Mouse (Mus musculus) fibroblast of lung, adult 2 months (primary cell): ENCODE measurements around the gene Gpr62.

Experiments
- DNase-seq: peaks from one replicate; pipeline ENCODE4 v3.0.0-alpha.2; 2011; ENCODE audit warnings: low read depth

The Gpr62 gene

DNA sequence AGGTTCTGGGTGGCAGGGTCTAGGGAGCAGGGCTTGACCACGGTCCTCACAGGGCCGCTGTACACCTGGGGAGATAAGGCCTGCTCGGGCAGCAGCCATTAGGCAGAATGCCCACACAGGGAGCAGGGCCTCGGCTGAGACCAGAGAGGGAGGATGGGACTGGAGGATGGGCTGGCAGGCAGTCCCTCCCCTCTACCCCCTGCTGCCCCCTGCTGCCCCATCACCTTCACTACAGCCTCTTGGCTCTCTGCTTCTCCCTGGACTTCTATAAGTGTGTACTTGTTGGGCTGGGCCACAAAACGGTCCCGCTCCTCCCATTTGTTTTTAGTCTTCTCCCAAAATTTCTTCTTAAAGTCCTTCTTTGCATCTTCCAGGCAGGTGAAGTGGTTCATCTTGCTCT is 8.7 kb upstream of the Gpr62 start:
- peak; percentile 60 for DNase-seq

DNA sequence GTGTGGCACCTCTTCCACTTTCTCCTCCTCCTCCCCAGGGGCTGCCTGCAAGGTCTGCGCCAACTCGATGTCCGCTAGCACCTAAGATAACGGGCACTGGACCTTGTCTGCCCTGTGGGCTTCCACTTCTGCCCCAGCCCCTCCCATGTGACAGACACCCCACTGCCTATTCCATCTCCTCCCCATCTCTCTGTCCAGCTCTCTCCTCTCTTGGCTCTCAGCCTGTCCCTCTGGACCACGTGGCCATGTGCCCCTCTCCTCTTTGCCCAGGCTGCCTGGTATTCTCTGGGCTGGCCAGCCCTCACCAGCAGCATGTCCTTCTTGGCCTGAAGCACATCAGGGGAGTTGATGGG is 8.0 kb upstream of the Gpr62 start:
- no peak for DNase-seq

DNA sequence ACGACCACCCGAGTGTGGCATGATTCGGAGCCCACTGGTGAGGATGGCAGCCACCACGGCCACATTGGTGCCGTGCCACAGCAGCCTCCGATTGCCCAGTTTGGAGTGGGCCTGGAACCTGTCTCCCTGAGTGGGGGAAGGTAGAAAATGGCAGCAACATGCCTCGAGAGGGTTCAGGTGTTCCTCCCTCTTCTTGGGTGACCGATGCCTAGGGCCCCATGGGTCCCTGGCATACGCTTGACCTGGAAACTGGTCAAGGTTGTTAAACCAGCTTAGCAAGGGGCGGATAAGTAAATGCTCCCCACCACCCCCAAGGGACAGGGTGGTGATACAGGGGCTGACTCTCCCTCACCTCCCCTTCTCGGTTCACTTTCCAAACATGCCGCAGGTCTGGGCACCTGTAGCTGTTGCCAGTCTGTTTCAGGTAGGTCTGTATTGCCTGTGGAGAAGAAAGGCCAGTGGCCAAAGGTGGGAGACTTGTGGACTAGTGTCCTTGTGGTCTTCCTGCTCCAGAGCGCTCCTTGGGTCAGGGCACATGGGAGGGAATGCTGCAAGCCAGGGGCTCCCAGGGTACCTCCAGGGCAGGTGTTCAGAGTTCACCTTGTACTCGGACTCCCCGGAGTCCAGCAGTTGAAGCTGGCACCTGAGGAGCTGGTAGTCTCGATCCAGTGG is 7.5 kb upstream of the Gpr62 start:
- no peak for DNase-seq

DNA sequence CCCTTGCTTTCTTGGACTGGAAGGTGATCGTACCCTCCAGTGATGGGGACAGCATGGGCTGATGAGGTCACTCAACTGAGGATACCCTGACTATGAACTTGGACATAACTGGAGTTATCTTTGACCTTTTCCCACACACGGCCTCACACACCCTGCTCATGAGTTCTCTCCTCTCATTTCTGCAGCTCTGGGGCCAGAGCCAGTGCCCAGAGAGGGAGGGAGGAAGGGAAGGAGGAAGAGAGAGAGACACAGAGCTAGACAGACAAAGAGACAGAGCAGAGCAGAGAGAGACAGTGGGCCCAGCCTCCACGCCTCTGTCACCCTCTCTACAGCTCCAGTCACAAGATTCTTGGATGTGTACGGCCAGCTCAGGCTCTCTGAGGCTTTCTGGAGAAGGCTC is 6.6 kb upstream of the Gpr62 start:
- DNase-seq, result no peak

DNA sequence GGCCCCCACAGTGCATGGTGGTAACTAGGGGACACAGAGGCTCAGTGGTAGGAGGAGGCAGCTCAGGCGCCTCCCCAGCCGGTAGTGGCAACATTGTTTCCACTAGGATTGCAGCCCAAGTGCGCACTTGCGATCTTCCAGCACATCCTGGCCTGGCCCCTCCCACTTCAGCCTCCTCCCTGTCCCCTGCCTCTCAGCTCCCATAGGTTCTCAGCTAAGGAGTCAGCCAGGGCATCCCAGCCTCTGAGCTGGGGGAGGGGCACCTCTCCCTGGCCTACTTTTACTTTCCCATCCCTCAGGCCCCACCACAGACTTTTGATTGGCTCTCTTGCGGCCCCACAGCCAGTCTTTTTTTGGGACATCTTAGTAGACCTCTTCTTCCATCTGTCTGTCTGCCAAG is 6.2 kb upstream of the Gpr62 start:
- DNase-seq, result no peak

DNA sequence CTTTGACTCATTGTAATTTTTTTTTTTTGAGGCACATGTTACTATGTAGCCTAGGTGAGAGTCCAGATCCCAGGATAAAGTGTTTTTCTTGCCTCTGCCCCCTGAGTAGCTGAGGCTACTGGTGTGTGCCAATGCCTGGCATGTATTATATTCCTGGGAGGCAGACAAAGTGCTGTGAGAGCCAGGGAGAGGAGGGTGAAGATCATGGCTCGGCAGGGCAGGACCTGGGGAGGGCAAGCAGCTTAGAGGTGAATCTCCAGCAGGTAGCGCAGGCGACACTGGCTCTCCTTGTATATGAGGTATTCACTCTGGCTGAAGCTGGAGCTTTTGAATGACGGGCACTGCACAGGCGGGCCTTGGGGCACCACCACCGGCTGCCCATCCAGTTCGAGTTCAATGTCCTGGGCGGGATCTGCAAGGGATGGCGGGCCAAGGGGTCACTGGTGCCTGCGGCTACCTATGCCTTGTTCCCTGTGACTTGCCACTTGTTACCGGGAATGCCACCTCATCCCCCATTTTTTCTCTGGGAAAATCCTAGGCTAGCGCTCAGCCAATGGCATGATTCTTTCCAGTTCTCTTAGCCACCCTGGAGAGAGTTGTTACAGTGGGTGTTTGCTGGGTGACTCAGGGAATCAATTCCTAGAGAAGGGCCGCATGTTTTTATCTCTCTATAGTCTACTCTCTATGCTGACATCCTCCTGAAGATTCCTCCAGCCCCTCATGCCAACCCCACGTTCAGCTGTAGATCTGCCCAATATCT is 5.4 kb upstream of the Gpr62 start:
- DNase-seq, result no peak

DNA sequence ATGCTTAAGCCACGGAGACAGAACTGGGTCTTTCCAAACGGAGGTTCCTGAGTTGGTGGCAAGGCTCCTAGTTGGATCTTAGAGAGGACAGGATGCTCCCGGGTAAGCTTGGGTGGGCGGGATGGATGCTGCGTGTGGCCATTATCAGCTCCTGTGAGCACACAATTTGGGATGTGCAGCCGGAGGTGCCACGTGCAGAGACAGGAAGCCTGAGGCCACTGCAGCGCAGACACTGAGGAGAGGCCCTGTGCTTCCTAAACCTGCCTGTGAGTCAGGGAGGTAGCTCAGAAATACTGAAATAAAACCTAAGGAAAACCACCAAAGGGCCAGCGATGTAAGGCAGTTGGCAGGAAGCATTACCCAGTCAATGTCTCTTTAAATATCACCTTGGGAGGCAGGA is 4.0 kb upstream of the Gpr62 start:
- no peak for DNase-seq

DNA sequence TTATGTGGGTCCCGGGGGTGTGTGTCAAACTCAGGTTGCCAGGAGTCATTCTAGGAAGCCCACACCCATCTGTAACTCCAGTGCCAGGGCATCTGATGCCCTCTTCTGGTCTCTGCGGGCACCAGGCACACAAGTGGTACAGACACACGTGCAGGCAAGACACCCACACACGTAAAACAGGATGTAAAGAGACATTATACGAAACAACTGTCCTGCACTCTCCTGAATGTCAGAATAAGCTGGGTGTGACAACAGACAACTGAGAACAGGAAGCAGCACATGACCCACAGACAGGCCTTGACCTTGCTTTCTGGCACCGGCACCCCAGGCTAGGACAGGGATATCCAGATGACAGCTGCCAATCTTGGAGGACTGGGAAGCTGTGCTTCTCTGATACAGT is 3.6 kb upstream of the Gpr62 start:
- no peak for DNase-seq

DNA sequence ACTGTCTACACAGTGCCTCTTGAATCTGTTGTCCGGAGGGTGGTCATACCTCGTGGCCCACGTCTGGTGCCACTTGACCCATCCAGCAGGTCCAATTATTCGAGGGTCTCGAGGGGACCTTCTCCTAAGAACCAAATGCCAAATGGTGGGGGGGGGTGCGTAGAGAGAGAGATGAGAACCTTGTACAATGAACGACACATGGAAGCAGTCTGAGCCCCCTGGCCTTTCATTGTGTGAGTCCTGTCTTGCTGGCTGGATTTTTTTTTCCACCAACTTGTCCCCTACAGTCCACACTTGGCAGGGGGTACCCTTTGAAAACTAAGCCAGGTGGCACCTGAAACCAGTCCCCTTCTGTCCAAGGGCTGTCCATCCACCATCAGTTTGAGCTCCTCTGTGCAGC is 2.0 kb upstream of the Gpr62 start:
- no peak for DNase-seq

DNA sequence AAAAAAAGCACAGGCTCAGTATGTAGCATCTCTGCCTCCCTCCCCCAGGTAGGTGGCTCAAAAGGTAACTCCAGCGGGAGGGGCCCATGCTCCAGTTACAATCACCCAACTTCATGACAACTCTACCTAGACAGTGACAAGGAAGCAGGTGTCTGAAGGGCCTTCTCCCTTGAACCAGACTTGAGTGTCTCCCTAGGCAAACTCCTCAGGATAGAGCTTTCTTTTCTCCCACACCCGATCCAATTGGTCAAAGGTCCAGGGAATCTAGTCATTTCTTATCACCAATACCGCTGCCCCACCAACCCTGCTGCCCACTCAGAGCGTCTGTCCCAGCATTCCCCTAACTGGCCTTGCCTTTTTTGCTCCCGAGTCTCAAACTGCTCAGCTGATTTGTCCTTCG is 983 bp upstream of the Gpr62 start:
- no peak for DNase-seq

DNA sequence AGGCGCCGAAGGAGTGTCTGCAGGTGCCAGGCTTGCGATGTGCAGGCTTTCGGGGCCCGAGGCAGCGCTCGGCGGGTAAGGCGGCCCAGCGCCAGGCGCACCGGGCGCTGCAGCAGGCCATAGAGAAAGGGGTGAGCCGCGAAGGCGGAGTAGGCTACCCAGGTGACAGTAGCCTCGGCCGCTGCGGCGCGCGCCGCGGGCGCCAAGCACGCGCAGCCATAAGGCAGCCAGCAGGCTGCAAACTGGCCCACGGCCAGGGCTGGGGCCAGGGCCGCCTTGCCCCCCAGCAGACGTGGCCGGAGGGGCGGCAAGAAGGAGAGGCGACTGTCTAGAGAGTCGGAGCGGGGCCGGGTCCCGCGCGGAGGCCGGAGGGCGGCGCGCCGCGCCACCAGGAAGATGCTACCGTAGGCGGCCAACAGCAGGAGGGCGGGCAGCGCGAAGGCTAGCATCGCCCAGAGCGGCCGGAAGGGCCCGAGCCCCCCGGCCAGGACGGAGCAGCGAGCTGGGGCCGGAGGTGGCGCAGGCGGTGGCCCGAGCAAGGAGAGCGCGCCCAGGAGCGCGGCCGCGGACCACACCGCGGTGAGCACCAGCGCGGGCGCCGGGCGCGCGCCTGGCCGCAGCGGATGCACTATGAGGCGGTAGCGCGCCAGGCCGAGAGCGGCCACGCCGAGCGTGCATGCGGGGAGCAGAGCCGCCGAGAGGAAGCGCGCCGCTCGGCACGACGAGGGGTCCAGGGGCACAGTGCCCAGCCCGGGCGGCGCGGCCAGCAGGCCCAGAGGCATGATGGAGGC is 792 bp downstream of the Gpr62 start:
- no peak for DNase-seq

DNA sequence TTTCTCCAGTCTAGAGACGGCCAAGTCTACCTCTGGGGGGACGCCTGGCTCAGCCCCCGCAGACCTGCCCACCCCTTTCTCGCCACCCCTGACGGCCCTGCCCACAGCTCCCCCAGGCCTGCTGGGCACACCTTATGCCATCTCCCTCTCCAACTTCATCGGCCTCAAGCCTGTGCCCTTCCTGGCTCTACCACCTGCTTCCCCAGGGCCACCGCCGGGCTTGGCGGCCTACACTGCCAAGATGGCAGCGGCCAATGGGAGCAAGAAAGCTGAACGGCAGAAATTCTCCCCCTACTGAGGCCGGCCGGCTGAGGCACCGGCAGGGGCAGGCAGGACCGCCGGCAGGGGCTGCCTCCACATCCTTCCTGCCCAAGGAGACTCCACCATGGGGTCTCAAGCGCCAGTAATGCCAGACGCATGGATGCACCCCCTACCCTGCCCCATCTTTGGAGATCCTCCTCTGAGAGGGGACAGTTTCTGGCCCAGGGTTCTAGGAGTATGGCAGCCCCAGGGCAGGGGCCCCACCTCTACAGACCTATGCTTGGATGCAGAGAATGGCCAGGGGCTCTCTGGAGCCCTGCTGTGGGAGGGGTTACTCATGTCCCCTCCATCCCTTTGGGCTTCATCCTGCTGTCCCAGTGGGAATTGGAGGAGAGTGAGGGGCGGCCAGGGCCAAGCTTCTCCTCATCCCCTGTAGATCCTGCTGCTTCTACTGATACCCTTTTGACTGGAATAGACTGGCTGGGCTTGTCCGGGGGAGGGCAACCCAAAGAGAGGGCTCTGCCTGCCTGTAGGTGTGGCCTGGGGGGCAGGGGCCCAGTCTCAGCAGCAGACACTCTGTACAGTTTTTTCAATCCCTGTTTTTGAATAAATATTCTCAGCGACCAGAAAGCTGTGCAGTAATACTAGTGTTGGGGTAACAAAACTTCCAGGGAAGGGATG is 2.3 kb downstream of the Gpr62 start:
- no peak for DNase-seq

DNA sequence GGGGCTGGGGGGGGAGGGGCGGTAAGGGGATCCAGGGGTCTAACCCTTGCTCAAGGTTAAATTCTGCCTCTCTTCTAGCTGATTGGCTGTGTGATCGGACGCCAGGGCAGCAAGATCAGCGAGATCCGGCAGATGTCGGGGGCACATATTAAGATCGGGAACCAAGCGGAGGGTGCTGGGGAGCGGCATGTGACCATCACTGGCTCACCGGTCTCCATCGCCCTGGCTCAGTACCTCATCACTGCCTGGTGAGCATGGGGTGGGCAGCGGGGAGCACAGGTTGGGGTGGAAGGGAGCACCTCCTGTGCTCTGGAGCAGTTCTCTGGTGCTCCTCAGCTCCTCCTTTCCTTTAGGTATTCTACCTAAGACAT is 3.3 kb downstream of the Gpr62 start:
- DNase-seq, result no peak

DNA sequence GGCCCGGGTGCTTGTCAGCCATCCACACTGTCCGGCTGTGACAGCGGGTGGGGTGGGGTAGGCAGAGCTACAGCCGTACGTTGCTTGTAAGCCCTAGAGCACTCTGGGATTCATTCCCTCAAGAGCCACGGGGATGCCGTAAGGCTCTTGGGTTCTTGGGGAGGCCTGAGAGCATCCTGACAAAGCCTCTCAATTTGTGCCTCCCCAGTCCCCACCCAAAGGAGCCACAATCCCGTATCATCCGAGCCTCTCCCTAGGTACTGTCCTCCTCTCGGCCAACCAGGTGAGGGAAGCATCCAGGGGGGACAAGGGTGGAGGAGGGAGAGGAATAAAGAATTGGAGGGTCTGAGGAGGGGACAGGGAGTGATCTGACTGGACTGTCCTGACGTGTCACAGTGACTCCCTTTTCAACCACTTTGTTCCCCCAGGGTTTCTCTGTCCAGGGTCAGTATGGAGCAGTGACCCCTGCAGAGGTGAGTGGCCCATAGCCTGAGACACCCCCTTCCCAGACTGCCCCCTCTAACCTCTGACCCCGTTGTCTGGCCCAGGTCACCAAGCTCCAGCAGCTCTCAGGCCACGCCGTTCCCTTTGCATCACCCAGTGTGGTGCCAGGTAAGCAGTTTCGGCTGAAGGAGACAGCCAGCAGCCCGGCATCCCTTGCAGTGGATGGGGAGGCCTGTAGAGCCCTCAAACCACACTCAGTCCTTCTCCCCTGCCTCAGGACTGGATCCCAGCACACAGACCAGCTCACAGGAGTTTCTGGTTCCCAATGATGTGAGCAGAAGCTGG is 3.9 kb downstream of the Gpr62 start:
- DNase-seq, result no peak

DNA sequence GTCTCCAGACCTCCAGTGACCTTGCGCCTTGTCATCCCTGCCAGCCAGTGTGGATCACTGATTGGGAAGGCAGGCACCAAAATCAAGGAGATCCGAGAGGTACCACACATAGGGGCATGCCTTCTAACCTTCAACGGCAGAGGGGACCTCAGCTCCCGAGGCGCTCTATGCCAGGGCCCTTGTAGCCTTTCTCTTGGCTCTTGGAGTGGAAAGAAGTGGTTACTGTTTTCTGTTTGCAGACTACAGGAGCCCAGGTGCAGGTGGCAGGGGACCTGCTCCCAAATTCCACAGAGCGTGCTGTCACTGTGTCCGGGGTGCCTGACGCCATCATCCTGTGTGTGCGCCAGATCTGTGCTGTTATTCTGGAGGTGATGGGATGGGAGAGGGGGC is 4.7 kb downstream of the Gpr62 start:
- DNase-seq, result no peak

DNA sequence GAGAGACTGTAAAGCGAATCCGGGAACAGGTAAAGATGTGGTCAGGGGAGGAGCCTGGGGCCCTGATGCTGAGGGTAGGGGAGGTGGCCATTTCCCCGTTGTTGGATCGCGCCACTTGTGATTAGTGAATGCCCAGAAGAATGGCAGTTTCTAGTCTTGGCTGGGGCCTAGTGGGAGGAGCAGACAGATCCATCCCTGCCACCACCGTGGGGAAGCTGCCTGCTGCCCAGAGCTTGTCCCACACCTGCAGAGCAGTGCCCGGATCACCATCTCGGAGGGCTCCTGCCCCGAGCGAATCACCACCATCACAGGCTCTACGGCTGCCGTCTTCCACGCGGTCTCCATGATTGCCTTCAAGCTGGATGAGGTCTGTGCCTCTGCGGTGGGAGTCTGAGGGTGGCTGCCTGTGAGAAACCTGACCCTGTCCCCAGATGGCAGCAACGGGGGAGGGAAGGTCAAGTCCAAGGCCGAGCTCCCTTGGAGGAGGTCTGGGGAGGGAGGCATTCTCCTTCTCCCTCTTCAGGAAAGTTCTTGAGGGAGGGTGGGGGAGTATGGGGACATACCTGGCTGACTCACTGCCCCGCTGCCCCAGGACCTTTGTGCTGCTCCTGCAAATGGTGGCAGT is 5.2 kb downstream of the Gpr62 start:
- DNase-seq, result no peak

DNA sequence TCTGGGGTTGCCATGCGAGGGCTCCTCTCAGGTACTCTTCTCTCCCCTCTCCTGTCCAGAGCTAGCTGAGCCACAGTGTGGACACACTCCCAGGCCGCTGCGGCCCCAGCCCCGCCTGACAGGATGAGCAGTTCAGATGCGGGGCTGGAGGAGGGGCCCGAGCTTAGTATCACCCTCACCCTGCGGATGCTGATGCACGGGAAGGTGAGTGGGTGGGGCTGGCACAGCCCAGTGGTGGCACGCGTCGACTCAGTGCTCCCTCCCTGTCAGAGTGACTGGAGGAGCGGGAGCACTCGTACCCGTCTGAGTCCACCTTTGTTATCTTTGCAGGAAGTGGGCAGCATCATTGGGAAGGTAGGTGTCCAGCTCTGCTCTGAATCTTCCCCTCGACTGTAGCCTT is 5.8 kb downstream of the Gpr62 start:
- no peak for DNase-seq

DNA sequence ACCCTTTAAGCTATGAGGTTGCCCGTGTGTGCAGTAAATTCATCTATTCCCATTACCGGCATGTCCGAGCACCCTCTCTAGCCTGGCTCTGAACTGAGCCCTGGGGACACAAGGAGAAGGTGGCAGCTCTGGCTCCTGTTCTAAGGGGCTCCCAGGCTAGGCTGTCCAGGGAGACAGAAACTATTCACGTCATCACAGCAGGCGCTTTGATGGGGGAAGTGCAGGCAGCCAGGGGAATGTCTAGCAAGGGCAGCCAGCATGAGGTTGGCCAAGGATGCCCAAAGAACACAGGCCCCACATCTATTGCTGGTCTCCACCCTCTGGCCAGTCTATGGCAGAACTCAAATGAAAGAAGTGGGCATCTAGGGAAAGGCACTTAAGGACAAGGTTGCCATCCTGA is 7.8 kb downstream of the Gpr62 start:
- no peak for DNase-seq

DNA sequence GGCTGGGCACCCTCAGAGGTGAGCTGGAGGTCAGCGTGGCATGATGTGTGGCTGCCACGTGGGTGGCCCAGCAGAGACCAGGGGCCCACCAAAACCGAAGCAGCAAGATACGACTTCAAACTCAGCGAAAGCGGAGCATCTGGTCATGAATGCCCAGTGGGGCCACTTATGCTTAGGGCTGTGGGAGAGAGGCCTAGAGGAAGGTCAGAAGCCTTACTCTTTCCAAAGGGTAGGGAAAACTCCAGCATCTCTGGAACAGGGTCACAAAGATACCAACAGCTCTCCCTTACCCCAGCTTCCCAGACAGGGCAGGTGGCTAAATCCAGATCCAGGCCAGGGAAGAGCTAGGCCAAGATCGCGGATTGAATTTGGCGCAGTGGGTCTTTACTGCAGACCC is 8.6 kb downstream of the Gpr62 start:
- no peak for DNase-seq

DNA sequence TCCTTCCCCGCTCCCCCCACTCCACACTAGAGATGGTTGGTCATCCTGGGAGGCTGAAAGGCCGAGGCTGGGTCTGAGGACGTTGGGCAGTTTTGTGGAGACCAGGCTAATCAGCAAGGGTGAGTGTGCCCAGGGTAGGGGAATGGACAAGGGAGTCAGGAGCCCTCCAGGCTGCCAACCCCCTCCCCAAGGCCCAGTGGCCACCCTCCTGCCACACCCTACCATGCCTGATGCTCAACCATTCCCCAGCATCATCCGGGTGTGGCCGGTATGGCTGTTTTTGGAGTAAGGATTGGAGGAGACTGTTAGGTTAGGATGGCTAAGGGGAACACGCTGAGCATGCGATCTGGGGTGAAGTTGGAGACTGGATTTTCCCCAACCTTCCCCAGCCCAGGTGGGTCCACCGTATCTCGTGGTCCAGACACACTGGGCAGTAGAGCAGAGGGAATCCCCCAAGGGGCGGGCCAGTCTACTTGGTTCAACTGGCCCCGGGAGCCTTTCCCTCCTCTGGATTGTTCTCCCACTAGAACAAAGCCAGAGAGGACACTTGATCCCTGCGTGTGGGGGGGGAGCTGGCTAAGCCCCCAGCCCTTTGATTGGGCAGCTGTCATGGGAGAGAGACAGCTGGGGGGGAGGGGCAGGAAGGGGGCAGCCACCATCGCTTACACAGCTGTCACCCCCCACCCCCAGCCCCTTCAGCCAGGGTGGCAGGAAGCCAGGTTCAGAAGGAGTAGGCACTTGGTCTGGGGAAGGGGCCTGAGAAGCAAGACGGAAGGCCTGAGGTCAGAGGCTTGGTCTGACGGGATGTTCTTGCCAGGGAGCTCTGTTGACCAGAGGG is 9.2 kb downstream of the Gpr62 start:
- no peak for DNase-seq
